29 mouse cellular contexts compared by ENCODE assay signal in the genomic region with DNA sequence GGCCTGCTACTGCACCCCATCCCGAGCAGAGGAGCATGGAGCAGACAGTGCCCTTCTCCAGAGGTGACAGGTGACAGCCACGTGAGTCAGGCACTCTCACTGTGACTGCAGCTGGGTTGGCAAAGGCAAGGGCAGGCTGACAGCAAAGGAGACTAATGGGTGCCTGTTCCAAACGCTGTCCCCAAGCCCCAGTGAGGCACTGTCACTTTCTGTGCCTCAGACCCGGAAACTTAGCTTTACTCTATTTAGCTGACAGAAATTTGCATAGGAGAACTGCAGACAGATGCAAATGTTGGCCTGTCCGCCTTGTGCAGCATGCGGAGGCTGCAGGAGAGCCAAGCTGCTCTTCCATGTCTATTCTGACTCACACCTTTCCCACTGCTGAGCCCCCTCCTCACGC. TPM values are rescaled to one million over a fixed set of nuclear protein-coding genes. Genes with fewer than 3 reads are reported as not detected.
A peak's percentile ranks its signal among the peaks of the same experiment; 100 is the strongest.
DNase-seq lines count a peak whose midpoint lies in the region; ATAC-seq and TF ChIP-seq lines count a peak whose summit lies in the region.
"Had no signal": no experiment of that assay in that cellular context is flagged by ENCODE, and none has a peak within 500 bp of the region (broad histone marks: within the 10 kb centered on the region; RNA-seq: fewer than 3 reads in every experiment).

No protein-coding gene starts in this region.

- TF ChIP-seq RAD21 in CH12.LX (IDR thresholded peaks at IDR 0.05; ENCODE audit: low read depth, low read length): no peak

- ATAC-seq in frontal cortex, adult (ENCODE audit: low TSS enrichment): peak; percentile 72; the same call in 1 of the 2 replicates
- ATAC-seq: forebrain, embryonic 16.5 days; hindbrain, postnatal 0 days; intestine, embryonic 15.5 days; midbrain, embryonic 16.5 days had no signal

- peak overlapping the region; percentile 39 for H3K4me2 ChIP-seq in CH12.LX (ENCODE audit: insufficient read depth, low read depth, poor library complexity, severe bottlenecking)
- H3K4me2 ChIP-seq: embryonic facial prominence, embryonic 13.5 days; heart, embryonic 12.5 days; intestine, embryonic 15.5 days; liver, embryonic 15.5 days; lung, embryonic 15.5 days; midbrain, embryonic 11.5 days; stomach, embryonic 15.5 days had no signal

- H3K9me3 ChIP-seq in CH12.LX (replicated peaks; ENCODE audit: low read length): no peaks in the 10 kb centered on the region
- H3K9me3 ChIP-seq: embryonic facial prominence, embryonic 13.5 days; forebrain, embryonic 10.5 days; heart, embryonic 12.5 days; intestine, embryonic 15.5 days; liver, embryonic 15.5 days; lung, embryonic 15.5 days; stomach, embryonic 15.5 days had no signal

- TF ChIP-seq CTCF in CH12.LX (conservative IDR thresholded peaks at IDR 0.05 in 1 of 2, IDR thresholded peaks at IDR 0.05 in 1 of 2; ENCODE audit: low read depth in 2 of 2, low read length in 2 of 2): no peak

- peak; percentile 49 for TF ChIP-seq POLR2A in CH12.LX (IDR thresholded peaks at IDR 0.05; ENCODE audit: low read depth, low read length)

- peak; percentile 12; the same call in 1 of the 2 replicates for TF ChIP-seq EP300 in CH12.LX (IDR thresholded peaks at IDR 0.05; ENCODE audit: low read length)

- H3K79me2 ChIP-seq in CH12.LX (replicated peaks; ENCODE audit: control insufficient read depth, extremely low read depth, insufficient read depth, poor library complexity, severe bottlenecking): no peaks in the 10 kb centered on the region; the same call in 1 of the 2 replicates

- H3K9ac ChIP-seq in CH12.LX (ENCODE audit: insufficient read depth, low read depth): no peak overlapping the region
- H3K9ac ChIP-seq: embryonic facial prominence, embryonic 13.5 days; heart, embryonic 12.5 days; intestine, embryonic 15.5 days; liver, embryonic 15.5 days; lung, embryonic 15.5 days; stomach, embryonic 15.5 days had no signal

- no peak for DNase-seq in frontal cortex, postnatal 10 days (ENCODE audit: low spot score in 2 of 2)
- DNase-seq in heart, adult 18-20 months: peak; percentile 48 to 50
- no peak for DNase-seq in heart, postnatal 14 days
- DNase-seq in right cerebral cortex, postnatal 25 days: peak; percentile 16
- no peak for DNase-seq in right cerebral cortex, postnatal 10 days (ENCODE audit: low spot score in 2 of 2)
- DNase-seq in CH12.LX (ENCODE audit: extremely low read depth): peak; percentile 85
- no peak for DNase-seq in kidney, adult 8-10 months
- DNase-seq: adrenal gland, postnatal 25 days; cerebellum, adult 18-20 months; cerebellum, postnatal 10 days; kidney, adult 2 months; layer of hippocampus, postnatal 36 days; liver; lung, postnatal 36 days; thymus, adult 18-20 months; thymus, postnatal 25 days had no signal

- peaks cover 88 to 99% of the 10 kb centered on the region in 2 experiments for H3K36me3 ChIP-seq in CH12.LX (replicated peaks in 1 of 2; ENCODE audit: control insufficient read depth in 1 of 2, insufficient read depth in 1 of 2, low read length in 1 of 2)

- in situ Hi-C loops in CH12.LX (cut with MboI; ENCODE audit: low pct_ligation_motif_present, low pct_unique_long_range_greater_than_20kb, low sequenced_read_pairs): no loop called here

- peaks cover 26 to 48% of the 10 kb centered on the region in 2 experiments for H3K4me1 ChIP-seq in CH12.LX (ENCODE audit: control insufficient read depth in 1 of 2, insufficient read depth in 2 of 2)
- H3K4me1 ChIP-seq: embryonic facial prominence, embryonic 13.5 days; forebrain, embryonic 10.5 days; heart, embryonic 12.5 days; intestine, embryonic 15.5 days; liver, embryonic 15.5 days; lung, embryonic 15.5 days; stomach, embryonic 15.5 days had no signal

- H3K27me3 ChIP-seq in CH12.LX (replicated peaks): no peaks in the 10 kb centered on the region
- H3K27me3 ChIP-seq: embryonic facial prominence, embryonic 13.5 days; heart, embryonic 12.5 days; intestine, embryonic 15.5 days; liver, embryonic 15.5 days; lung, embryonic 15.5 days; stomach, embryonic 15.5 days had no signal

- peak overlapping the region in 1 of 3 experiments; percentile 21 for H3K4me3 ChIP-seq in CH12.LX (replicated peaks in 1 of 3; ENCODE audit: low read depth in 2 of 3, low read length in 2 of 3, poor library complexity in 1 of 3)
- H3K4me3 ChIP-seq: embryonic facial prominence, embryonic 13.5 days; forebrain, embryonic 10.5 days; heart, embryonic 12.5 days; intestine, embryonic 15.5 days; liver, embryonic 15.5 days; lung, embryonic 15.5 days; stomach, embryonic 15.5 days had no signal

- H3K27ac ChIP-seq in CH12.LX (ENCODE audit: insufficient read depth, low read depth): peak overlapping the region; percentile 73
- H3K27ac ChIP-seq: embryonic facial prominence, embryonic 13.5 days; forebrain, embryonic 10.5 days; hindbrain, postnatal 0 days; intestine, embryonic 15.5 days; kidney, postnatal 0 days; liver, embryonic 15.5 days; lung, embryonic 15.5 days; stomach, embryonic 15.5 days had no signal

- dilution Hi-C loops in CH12.LX (cut with MboI; ENCODE audit: extremely low pct_ligation_motif_present, extremely low pct_unique_long_range_greater_than_20kb, low sequenced_read_pairs): no loop called here

- intact Hi-C loops in heart, postnatal 14 days (cut with DNase I): no loop called here

TF ChIP-seq in CH12.LX, 34 proteins besides CTCF, POLR2A, EP300 and RAD21:
- no peak for TF ChIP-seq GABPA (IDR thresholded peaks at IDR 0.05; ENCODE audit: insufficient replicate concordance, low read depth, low read length)
- peak; percentile 79 for TF ChIP-seq ETS1 (conservative IDR thresholded peaks at IDR 0.05; ENCODE audit: low read depth, low read length)
- TF ChIP-seq NELFE (IDR thresholded peaks at IDR 0.05; ENCODE audit: low read depth, low read length): no peak
- no peak for TF ChIP-seq KAT2A (IDR thresholded peaks at IDR 0.05; ENCODE audit: insufficient replicate concordance, low read length)
- TF ChIP-seq TCF12 (IDR thresholded peaks at IDR 0.05; ENCODE audit: low read depth, low read length): 0 out of 2 replicates have a peak, but pooled peaks have one; percentile 58
- TF ChIP-seq PAX5 (IDR thresholded peaks at IDR 0.05; ENCODE audit: low read length): no peak
- TF ChIP-seq JUN (IDR thresholded peaks at IDR 0.05; ENCODE audit: insufficient read depth, low read depth, low read length): no peak
- 0 out of 2 replicates have a peak, but pooled peaks have one; percentile 60 for TF ChIP-seq SIN3A (IDR thresholded peaks at IDR 0.05; ENCODE audit: low read length)
- peak; percentile 71 for TF ChIP-seq MAX (IDR thresholded peaks at IDR 0.05; ENCODE audit: low read length)
- TF ChIP-seq USF1 (IDR thresholded peaks at IDR 0.05; ENCODE audit: low read depth, low read length): no peak
- peak; percentile 86 for TF ChIP-seq BHLHE40 (IDR thresholded peaks at IDR 0.05; ENCODE audit: low read depth, low read length)
- no peak for TF ChIP-seq HCFC1 (IDR thresholded peaks at IDR 0.05; ENCODE audit: low read depth, low read length)
- peak; percentile 84 for TF ChIP-seq MYC (IDR thresholded peaks at IDR 0.05; ENCODE audit: low read depth, low read length)
- TF ChIP-seq TBP (conservative IDR thresholded peaks at IDR 0.05; ENCODE audit: low read depth, low read length): no peak
- no peak for TF ChIP-seq CHD2 (IDR thresholded peaks at IDR 0.05; ENCODE audit: low read length)
- TF ChIP-seq ZC3H11A (IDR thresholded peaks at IDR 0.05; ENCODE audit: low read depth, low read length): no peak
- TF ChIP-seq MEF2A (IDR thresholded peaks at IDR 0.05; ENCODE audit: borderline replicate concordance, low read depth, low read length): peak; percentile 44; the same call in 1 of the 2 replicates
- no peak for TF ChIP-seq SMC3 (IDR thresholded peaks at IDR 0.05; ENCODE audit: low read depth, low read length)
- TF ChIP-seq MAFK (IDR thresholded peaks at IDR 0.05; ENCODE audit: insufficient replicate concordance, low read length): 0 out of 2 replicates have a peak, but pooled peaks have one; percentile 6
- no peak for TF ChIP-seq MAZ (IDR thresholded peaks at IDR 0.05; ENCODE audit: low read depth, low read length)
- 0 out of 2 replicates have a peak, but pooled peaks have one; percentile 15 for TF ChIP-seq UBTF (IDR thresholded peaks at IDR 0.05; ENCODE audit: low read depth, low read length)
- no peak for TF ChIP-seq USF2 (conservative IDR thresholded peaks at IDR 0.05; ENCODE audit: low read depth, low read length)
- peak; percentile 85 for TF ChIP-seq ELF1 (IDR thresholded peaks at IDR 0.05; ENCODE audit: low read depth, low read length)
- no peak for TF ChIP-seq JUND (conservative IDR thresholded peaks at IDR 0.05; ENCODE audit: low read depth, low read length)
- peak; percentile 46; the same call in 1 of the 2 replicates for TF ChIP-seq IRF4 (IDR thresholded peaks at IDR 0.05; ENCODE audit: low read depth, low read length)
- no peak for TF ChIP-seq ZKSCAN1 (IDR thresholded peaks at IDR 0.05; ENCODE audit: borderline replicate concordance, low read depth, low read length)
- no peak for TF ChIP-seq POLR2AphosphoS2 (IDR thresholded peaks at IDR 0.05; ENCODE audit: low read depth, low read length)
- peak; percentile 88 for TF ChIP-seq MXI1 (IDR thresholded peaks at IDR 0.05; ENCODE audit: low read depth, low read length)
- no peak for TF ChIP-seq RCOR1 (conservative IDR thresholded peaks at IDR 0.05; ENCODE audit: low read depth, low read length)
- TF ChIP-seq ZMIZ1 (IDR thresholded peaks at IDR 0.05; ENCODE audit: low read depth, low read length): no peak
- no peak for TF ChIP-seq CHD1 (IDR thresholded peaks at IDR 0.05; ENCODE audit: low read depth, low read length)
- TF ChIP-seq NRF1 (IDR thresholded peaks at IDR 0.05; ENCODE audit: low read depth, low read length): no peak
- TF ChIP-seq E2F4 (IDR thresholded peaks at IDR 0.05; ENCODE audit: insufficient replicate concordance, low read depth, low read length): no peak
- no peak for TF ChIP-seq ZNF384 (IDR thresholded peaks at IDR 0.05; ENCODE audit: low read depth, low read length)

RNA-seq across cellular contexts. Expression of a gene that starts 13.7 kb away (rescaled TPM):
- 10 to 100 TPM; 12.3 to 12.4 TPM for total RNA-seq in heart, adult 18-20 months (2021)
- 10 to 100 TPM; 14.4 to 15.6 TPM for total RNA-seq in heart, postnatal 14 days (2021)
- 19.5 and 25.5 TPM in 2 replicates for total RNA-seq in CH12.LX (2012; rRNA removed)
- 9.8 and 10.7 TPM in 2 replicates for total RNA-seq in CH12.LX (2014; rRNA removed)
- 38.7 and 42.6 TPM in 2 replicates for polyA plus RNA-seq in CH12.LX (2012; ENCODE audit: insufficient read length, low read depth)

RNA-seq across cellular contexts. Expression of a gene that starts 27.9 kb away (rescaled TPM):
- 10 to 100 TPM; 54.1 to 63.2 TPM for total RNA-seq in heart, adult 18-20 months (2021)
- 10 to 100 TPM; 56.4 to 60.9 TPM for total RNA-seq in heart, postnatal 14 days (2021)
- 47.8 and 49.7 TPM in 2 replicates for total RNA-seq in CH12.LX (2012; rRNA removed)
- total RNA-seq in CH12.LX (2014; rRNA removed): 108 and 122 TPM in 2 replicates
- polyA plus RNA-seq in CH12.LX (2012; ENCODE audit: insufficient read length, low read depth): 79.7 and 127 TPM in 2 replicates

Comparison
In these comparisons a context has a peak if more than half of its experiments do, and no peak if none do; other contexts are left out.
1. DNase-seq: peak in heart, adult 18-20 months (2 of 2), right cerebral cortex, postnatal 25 days (single experiment) and CH12.LX (single experiment); none in frontal cortex, postnatal 10 days (0 of 2), heart, postnatal 14 days (0 of 2), right cerebral cortex, postnatal 10 days (0 of 2) and kidney, adult 8-10 months (0 of 2).